ENCODE assay signal across 29 mouse cellular contexts in genomic region chrX:140805340-140805739, GRCm38 (mm10). TPM values are rescaled to one million over a fixed set of nuclear protein-coding genes. Genes with fewer than 3 reads are reported as not detected.
DNase-seq lines count a peak whose midpoint lies in the region; ATAC-seq and TF ChIP-seq lines count a peak whose summit lies in the region.
"Had no signal": no experiment of that assay in that cellular context is flagged by ENCODE, and none has a peak within 500 bp of the region (broad histone marks: within the 10 kb centered on the region; RNA-seq: fewer than 3 reads in every experiment).

No protein-coding gene starts in this region.

- H3K4me2 ChIP-seq in hindbrain, embryonic 14.5 days (replicated peaks): no peak overlapping the region
- H3K4me2 ChIP-seq in hindbrain, embryonic 12.5 days (replicated peaks): no peak overlapping the region
- no peak overlapping the region for H3K4me2 ChIP-seq in midbrain, embryonic 14.5 days (ENCODE audit: low read length)
- H3K4me2 ChIP-seq in midbrain, embryonic 13.5 days (replicated peaks): no peak overlapping the region
- H3K4me2 ChIP-seq in forebrain, postnatal 0 days (ENCODE audit: low read depth): no peak overlapping the region
- H3K4me2 ChIP-seq: midbrain, embryonic 12.5 days had no signal

- H3K4me3 ChIP-seq in hindbrain, embryonic 14.5 days (replicated peaks; ENCODE audit: low read length): no peak overlapping the region
- no peak overlapping the region for H3K4me3 ChIP-seq in hindbrain, embryonic 12.5 days
- no peak overlapping the region for H3K4me3 ChIP-seq in midbrain, embryonic 14.5 days (replicated peaks; ENCODE audit: low read depth, low read length)
- no peak overlapping the region for H3K4me3 ChIP-seq in midbrain, embryonic 13.5 days (replicated peaks)
- H3K4me3 ChIP-seq in forebrain, postnatal 0 days (ENCODE audit: low read depth, low read length): no peak overlapping the region
- H3K4me3 ChIP-seq: forebrain, embryonic 10.5 days; layer of hippocampus, adult 2 months; midbrain, embryonic 12.5 days had no signal

- 86% methylated on average over 2 of the region's 2 CpGs for WGBS in hindbrain, embryonic 14.5 days
- 78% methylated on average over 2 of the region's 2 CpGs for WGBS in hindbrain, embryonic 12.5 days
- whole genome bisulfite sequencing in midbrain, embryonic 14.5 days: 78% methylated on average over 2 of the region's 2 CpGs
- 88% methylated on average over 2 of the region's 2 CpGs for WGBS in midbrain, embryonic 13.5 days
- WGBS in forebrain, postnatal 0 days: 85% methylated on average over 2 of the region's 2 CpGs

- ATAC-seq in hindbrain, embryonic 14.5 days (ENCODE audit: low FRiP score): 0 out of 2 replicates have a peak, but pooled peaks have one; percentile 24
- ATAC-seq in hindbrain, embryonic 12.5 days (ENCODE audit: low FRiP score): no peak
- peak; percentile 37; the same call in 1 of the 2 replicates for ATAC-seq in midbrain, embryonic 14.5 days (ENCODE audit: low FRiP score, low TSS enrichment)
- ATAC-seq in midbrain, embryonic 13.5 days: no peak
- no peak for ATAC-seq in inflammation-experienced regulatory T-cells, adult 6 months
- ATAC-seq in forebrain, postnatal 0 days: no peak
- ATAC-seq: CD4-positive, CD25-positive, alpha-beta regulatory T cell, adult 4 months; forebrain, embryonic 16.5 days; hindbrain, embryonic 16.5 days had no signal

- intact Hi-C loops in gastrocnemius, postnatal 36 days (cut with DNase I): no loop called here

- H3K36me3 ChIP-seq in hindbrain, embryonic 14.5 days (replicated peaks; ENCODE audit: control insufficient read depth, insufficient read depth): no peaks in the 10 kb centered on the region
- H3K36me3 ChIP-seq in hindbrain, embryonic 12.5 days: no peaks in the 10 kb centered on the region
- H3K36me3 ChIP-seq in midbrain, embryonic 14.5 days (ENCODE audit: control insufficient read depth, insufficient read depth, low read length): no peaks in the 10 kb centered on the region
- H3K36me3 ChIP-seq in midbrain, embryonic 13.5 days: no peaks in the 10 kb centered on the region
- H3K36me3 ChIP-seq in forebrain, postnatal 0 days (ENCODE audit: insufficient read depth): no peaks in the 10 kb centered on the region
- H3K36me3 ChIP-seq: forebrain, embryonic 10.5 days; midbrain, embryonic 12.5 days had no signal

- no peak overlapping the region for H3K9ac ChIP-seq in hindbrain, embryonic 14.5 days
- no peak overlapping the region for H3K9ac ChIP-seq in hindbrain, embryonic 12.5 days
- no peak overlapping the region for H3K9ac ChIP-seq in midbrain, embryonic 14.5 days (replicated peaks; ENCODE audit: low read length)
- H3K9ac ChIP-seq in midbrain, embryonic 13.5 days (replicated peaks): no peak overlapping the region
- H3K9ac ChIP-seq in forebrain, postnatal 0 days: no peak overlapping the region
- H3K9ac ChIP-seq: midbrain, embryonic 12.5 days had no signal

- H3K4me1 ChIP-seq in hindbrain, embryonic 14.5 days (replicated peaks; ENCODE audit: control insufficient read depth, insufficient read depth, low read length): no peaks in the 10 kb centered on the region
- H3K4me1 ChIP-seq in hindbrain, embryonic 12.5 days: no peaks in the 10 kb centered on the region
- H3K4me1 ChIP-seq in midbrain, embryonic 14.5 days (ENCODE audit: control insufficient read depth, insufficient read depth, low read length): no peaks in the 10 kb centered on the region
- no peaks in the 10 kb centered on the region for H3K4me1 ChIP-seq in midbrain, embryonic 13.5 days (replicated peaks)
- H3K4me1 ChIP-seq in forebrain, postnatal 0 days (ENCODE audit: insufficient read depth): no peaks in the 10 kb centered on the region
- H3K4me1 ChIP-seq: forebrain, embryonic 10.5 days; midbrain, embryonic 12.5 days had no signal

- DNase-seq in hindbrain, embryonic 14.5 days (ENCODE audit: low spot score): no peak
- no peak for DNase-seq in midbrain, embryonic 14.5 days
- DNase-seq in lung, postnatal 10 days: peak; percentile 6
- no peak for DNase-seq in gastrocnemius, postnatal 36 days
- DNase-seq in forebrain, postnatal 0 days: no peak
- DNase-seq: adrenal gland, postnatal 14 days; cerebellum, adult 9-10 months; gastrocnemius, postnatal 25 days; heart, postnatal 4 days; kidney, adult 18-20 months; kidney, postnatal 14 days; layer of hippocampus, postnatal 36 days; right cerebral cortex, postnatal 14 days; thymus, postnatal 25 days had no signal

- peaks cover 9% of the 10 kb centered on the region; the same call in 1 of the 2 replicates for H3K27me3 ChIP-seq in hindbrain, embryonic 14.5 days (ENCODE audit: control insufficient read depth, insufficient read depth, low read length)
- peaks cover 21% of the 10 kb centered on the region for H3K27me3 ChIP-seq in hindbrain, embryonic 12.5 days
- H3K27me3 ChIP-seq in midbrain, embryonic 14.5 days (ENCODE audit: control insufficient read depth, insufficient read depth, low read length): no peaks in the 10 kb centered on the region
- H3K27me3 ChIP-seq in midbrain, embryonic 13.5 days: peaks cover 25% of the 10 kb centered on the region; the same call in 1 of the 2 replicates
- no peaks in the 10 kb centered on the region for H3K27me3 ChIP-seq in forebrain, postnatal 0 days (ENCODE audit: insufficient read depth, low read length)

- no peak overlapping the region for H3K27ac ChIP-seq in hindbrain, embryonic 14.5 days
- no peak overlapping the region for H3K27ac ChIP-seq in hindbrain, embryonic 12.5 days
- H3K27ac ChIP-seq in midbrain, embryonic 14.5 days (replicated peaks; ENCODE audit: low read depth, low read length): no peak overlapping the region
- no peak overlapping the region for H3K27ac ChIP-seq in midbrain, embryonic 13.5 days
- no peak overlapping the region for H3K27ac ChIP-seq in forebrain, postnatal 0 days (ENCODE audit: low read depth, low read length)
- H3K27ac ChIP-seq: forebrain, embryonic 10.5 days; layer of hippocampus, adult 2 months; midbrain, embryonic 12.5 days had no signal

- no peak for TF ChIP-seq CTCF in forebrain, postnatal 0 days (IDR thresholded peaks at IDR 0.05; ENCODE audit: low read depth)

- H3K9me3 ChIP-seq in hindbrain, embryonic 14.5 days (ENCODE audit: control insufficient read depth, low read length): no peaks in the 10 kb centered on the region
- no peaks in the 10 kb centered on the region for H3K9me3 ChIP-seq in hindbrain, embryonic 12.5 days (replicated peaks)
- no peaks in the 10 kb centered on the region for H3K9me3 ChIP-seq in midbrain, embryonic 14.5 days (ENCODE audit: control insufficient read depth, low read length)
- H3K9me3 ChIP-seq in midbrain, embryonic 13.5 days: no peaks in the 10 kb centered on the region
- H3K9me3 ChIP-seq in forebrain, postnatal 0 days (ENCODE audit: low read length): no peaks in the 10 kb centered on the region
- H3K9me3 ChIP-seq: forebrain, embryonic 10.5 days; midbrain, embryonic 12.5 days had no signal

RNA-seq across cellular contexts. Expression of gene Tex13b, which starts 7.9 kb away (rescaled TPM):
- not detected in 2 replicates for polyA plus RNA-seq in hindbrain, embryonic 14.5 days (2014; fragmentation: Nextera tagmentation; extraction: Ambion mirVana)
- polyA plus RNA-seq in hindbrain, embryonic 12.5 days (2016; fragmentation: Nextera tagmentation; extraction: Ambion mirVana): not detected in 2 replicates
- not detected in 2 replicates for polyA plus RNA-seq in midbrain, embryonic 14.5 days (2014; fragmentation: Nextera tagmentation; extraction: Ambion mirVana)
- not detected in 2 replicates for polyA plus RNA-seq in midbrain, embryonic 13.5 days (2015; fragmentation: Nextera tagmentation; extraction: Ambion mirVana)
- total RNA-seq in gastrocnemius, postnatal 36 days (2021): not detected
- under 1 TPM in 1 of 3 experiments, not detected in 2; 0.21 TPM for polyA plus RNA-seq in inflammation-experienced regulatory T-cells, adult 6 months (2017; shearing (Covaris generic))
- total RNA-seq in forebrain, postnatal 0 days (2014; rRNA removed): not detected in 2 replicates
- not detected in 2 replicates for polyA plus RNA-seq in forebrain, postnatal 0 days (2015; fragmentation: Nextera tagmentation; extraction: Ambion mirVana)
- total RNA-seq: adrenal gland, postnatal 14 days; gastrocnemius, postnatal 25 days; heart, postnatal 4 days; layer of hippocampus, adult 2 months; layer of hippocampus, postnatal 36 days; left cerebral cortex, postnatal 36 days; liver, adult 2 months; megakaryocyte, adult 5-6 weeks had no signal
- polyA plus RNA-seq: forebrain, embryonic 10.5 days; forebrain, embryonic 16.5 days; heart, embryonic 16.5 days; hindbrain, embryonic 16.5 days; liver, adult 2 months; liver, embryonic 16.5 days; midbrain, embryonic 12.5 days; neural tube, embryonic 11.5 days had no signal

Comparison
In these comparisons a context has a peak if more than half of its experiments do, and no peak if none do; other contexts are left out.
1. ATAC-seq: peak in hindbrain, embryonic 14.5 days (single experiment) and midbrain, embryonic 14.5 days (single experiment); none in hindbrain, embryonic 12.5 days (single experiment), midbrain, embryonic 13.5 days (single experiment), inflammation-experienced regulatory T-cells, adult 6 months (single experiment) and forebrain, postnatal 0 days (single experiment).